Mouse (Mus musculus): Measurements from ENCODE around the gene Kcp. TPM values are rescaled to one million over a fixed set of nuclear protein-coding genes. Genes with fewer than 3 reads are reported as not detected.

Kcp gene
- polyA plus RNA-seq, 1 experiment from 2014 or later, result 25.8 TPM

- ATAC-seq (ENCODE audit: insufficient number of reproducible peaks, low FRiP score, low TSS enrichment, low read depth), result no peak
- H3K4me1 ChIP-seq, result peaks cover 6% of the 10 kb centered on the region
- no peak overlapping the region for H3K4me3 ChIP-seq
- H3K36me3 ChIP-seq, result no peaks in the 10 kb centered on the region
- H3K4me2 ChIP-seq, result no peak overlapping the region
- H3K27me3 ChIP-seq, result no peaks in the 10 kb centered on the region
- H3K27ac ChIP-seq, result no peak overlapping the region
- no peaks in the 10 kb centered on the region for H3K9me3 ChIP-seq
- H3K9ac ChIP-seq, result no peak overlapping the region
- WGBS, result 12% methylated on average over 5 of the region's 5 CpGs
These were observed 9.4 kb upstream of the Kcp start for GRCm38 (mm10) chr6:29517139-29517538.

- 1% methylated on average over 11 of the region's 11 CpGs for WGBS
- 0 out of 2 replicates have a peak overlapping the region, but pooled peaks have one; percentile 14 for H3K9ac ChIP-seq
- H3K4me2 ChIP-seq, result peak overlapping the region; percentile 37
- H3K4me3 ChIP-seq, result peak overlapping the region; percentile 19
- no peaks in the 10 kb centered on the region for H3K9me3 ChIP-seq
- H3K4me1 ChIP-seq, result peaks cover 15% of the 10 kb centered on the region
- peak overlapping the region; percentile 50; the same call in 1 of the 2 replicates for H3K27ac ChIP-seq
- no peaks in the 10 kb centered on the region for H3K36me3 ChIP-seq
- no peaks in the 10 kb centered on the region for H3K27me3 ChIP-seq
- ATAC-seq (ENCODE audit: insufficient number of reproducible peaks, low FRiP score, low TSS enrichment, low read depth), result peak; percentile 48; the same call in 1 of the 2 replicates
These were observed 5.5 kb upstream of the Kcp start for GRCm38 (mm10) chr6:29513284-29513683.

- Histone ChIP-seq H3K9ac (no peak overlapping the region), H3K4me2 (no peak overlapping the region), H3K27me3 (no peaks in the 10 kb centered on the region), H3K4me1 (peaks cover 40% of the 10 kb centered on the region), H3K4me3 (no peak overlapping the region), H3K9me3 (no peaks in the 10 kb centered on the region), H3K36me3 (no peaks in the 10 kb centered on the region), H3K27ac (peak overlapping the region; percentile 43; the same call in 1 of the 2 replicates)
- WGBS, result 24% methylated on average over 2 of the region's 2 CpGs
- peak; percentile 64; the same call in 1 of the 2 replicates for ATAC-seq (ENCODE audit: insufficient number of reproducible peaks, low FRiP score, low TSS enrichment, low read depth)
These were observed 1.3 kb upstream of the Kcp start for GRCm38 (mm10) chr6:29509086-29509485.

GRCm38 (mm10) chr6:29506834-29507233 lies 918 bp downstream of the Kcp start:
- no peak for ATAC-seq (ENCODE audit: insufficient number of reproducible peaks, low FRiP score, low TSS enrichment, low read depth)
- Histone ChIP-seq H3K27ac (no peak overlapping the region), H3K9me3 (no peaks in the 10 kb centered on the region), H3K4me2 (peak overlapping the region; percentile 73), H3K4me1 (peaks cover 34% of the 10 kb centered on the region), H3K4me3 (peak overlapping the region; percentile 55), H3K36me3 (peaks cover 4% of the 10 kb centered on the region; the same call in 1 of the 2 replicates), H3K9ac (peak overlapping the region; percentile 11; the same call in 1 of the 2 replicates), H3K27me3 (no peaks in the 10 kb centered on the region)
- WGBS, result 14% methylated on average over 8 of the region's 8 CpGs

- Histone ChIP-seq H3K9ac (no peak overlapping the region), H3K27ac (no peak overlapping the region), H3K4me1 (peaks cover 34% of the 10 kb centered on the region), H3K27me3 (no peaks in the 10 kb centered on the region), H3K9me3 (no peaks in the 10 kb centered on the region), H3K4me2 (no peak overlapping the region), H3K4me3 (no peak overlapping the region), H3K36me3 (peaks cover 4% of the 10 kb centered on the region; the same call in 1 of the 2 replicates)
- whole genome bisulfite sequencing, result 90% methylated on average over 5 of the region's 5 CpGs
- no peak for ATAC-seq (ENCODE audit: insufficient number of reproducible peaks, low FRiP score, low TSS enrichment, low read depth)
These were observed 2.3 kb downstream of the Kcp start for GRCm38 (mm10) chr6:29505493-29505892.

- no peaks in the 10 kb centered on the region for H3K9me3 ChIP-seq
- H3K4me1 ChIP-seq, result peaks cover 9% of the 10 kb centered on the region; the same call in 1 of the 2 replicates
- H3K4me2 ChIP-seq, result no peak overlapping the region
- no peak for ATAC-seq (ENCODE audit: insufficient number of reproducible peaks, low FRiP score, low TSS enrichment, low read depth)
- H3K4me3 ChIP-seq, result no peak overlapping the region
- no peak overlapping the region for H3K27ac ChIP-seq
- peaks cover 16% of the 10 kb centered on the region; the same call in 1 of the 2 replicates for H3K36me3 ChIP-seq
- no peak overlapping the region for H3K9ac ChIP-seq
- peaks cover 4% of the 10 kb centered on the region for H3K27me3 ChIP-seq
- WGBS, result 96% methylated on average over 1 of the region's 1 CpGs
These were observed 6.2 kb downstream of the Kcp start for GRCm38 (mm10) chr6:29501599-29501998.

GRCm38 (mm10) chr6:29500810-29501209 lies 6.9 kb downstream of the Kcp start:
- peaks cover 23% of the 10 kb centered on the region for H3K36me3 ChIP-seq
- peaks cover 10% of the 10 kb centered on the region for H3K27me3 ChIP-seq
- no peak overlapping the region for H3K4me3 ChIP-seq
- peaks cover 3% of the 10 kb centered on the region; the same call in 1 of the 2 replicates for H3K4me1 ChIP-seq
- no peak for ATAC-seq (ENCODE audit: insufficient number of reproducible peaks, low FRiP score, low TSS enrichment, low read depth)
- WGBS, result 90% methylated on average over 6 of the region's 6 CpGs
- no peaks in the 10 kb centered on the region for H3K9me3 ChIP-seq
- no peak overlapping the region for H3K9ac ChIP-seq
- H3K27ac ChIP-seq, result no peak overlapping the region
- no peak overlapping the region for H3K4me2 ChIP-seq

GRCm38 (mm10) chr6:29500177-29500576 lies 7.6 kb downstream of the Kcp start:
- H3K4me2 ChIP-seq, result no peak overlapping the region
- peaks cover 25% of the 10 kb centered on the region for H3K36me3 ChIP-seq
- H3K4me3 ChIP-seq, result no peak overlapping the region
- WGBS, result 92% methylated on average over 7 of the region's 7 CpGs
- H3K4me1 ChIP-seq, result no peaks in the 10 kb centered on the region
- H3K9me3 ChIP-seq, result no peaks in the 10 kb centered on the region
- peaks cover 13% of the 10 kb centered on the region for H3K27me3 ChIP-seq
- no peak for ATAC-seq (ENCODE audit: insufficient number of reproducible peaks, low FRiP score, low TSS enrichment, low read depth)
- no peak overlapping the region for H3K9ac ChIP-seq
- no peak overlapping the region for H3K27ac ChIP-seq

- H3K36me3 ChIP-seq, result peaks cover 25% of the 10 kb centered on the region
These were observed 10.0 kb downstream of the Kcp start for GRCm38 (mm10) chr6:29497791-29498190.

GRCm38 (mm10) chr6:29496270-29496669 lies 11.5 kb downstream of the Kcp start:
- WGBS, result 42% methylated on average over 25 of the region's 25 CpGs
- Histone ChIP-seq H3K27me3 (peaks cover 13% of the 10 kb centered on the region), H3K4me1 (no peaks in the 10 kb centered on the region), H3K36me3 (peaks cover 28% of the 10 kb centered on the region), H3K9ac (no peak overlapping the region), H3K27ac (no peak overlapping the region), H3K9me3 (no peaks in the 10 kb centered on the region), H3K4me3 (no peak overlapping the region), H3K4me2 (no peak overlapping the region)
- ATAC-seq (ENCODE audit: insufficient number of reproducible peaks, low FRiP score, low TSS enrichment, low read depth), result no peak

More at GRCm38 (mm10) chr6:29497791-29498190, 10.0 kb downstream of the Kcp start:
- Histone ChIP-seq H3K9ac (no peak overlapping the region), H3K4me1 (no peaks in the 10 kb centered on the region), H3K27ac (no peak overlapping the region), H3K4me2 (no peak overlapping the region), H3K9me3 (no peaks in the 10 kb centered on the region), H3K4me3 (no peak overlapping the region), H3K27me3 (peaks cover 13% of the 10 kb centered on the region)
- WGBS, result 61% methylated on average over 2 of the region's 2 CpGs
- ATAC-seq (ENCODE audit: insufficient number of reproducible peaks, low FRiP score, low TSS enrichment, low read depth), result no peak

- no peak overlapping the region for H3K4me2 ChIP-seq
- H3K27ac ChIP-seq, result no peak overlapping the region
- H3K9me3 ChIP-seq, result no peaks in the 10 kb centered on the region
- H3K36me3 ChIP-seq, result peaks cover 27% of the 10 kb centered on the region
- no peak overlapping the region for H3K4me3 ChIP-seq
- peaks cover 13% of the 10 kb centered on the region for H3K27me3 ChIP-seq
- no peaks in the 10 kb centered on the region for H3K4me1 ChIP-seq
- H3K9ac ChIP-seq, result no peak overlapping the region
- no peak for ATAC-seq (ENCODE audit: insufficient number of reproducible peaks, low FRiP score, low TSS enrichment, low read depth)
- WGBS, result 79% methylated on average over 4 of the region's 4 CpGs
These were observed 13.7 kb downstream of the Kcp start for GRCm38 (mm10) chr6:29494101-29494500.

GRCm38 (mm10) chr6:29485951-29486350 lies 21.8 kb downstream of the Kcp start:
- H3K27me3 ChIP-seq, result 0 out of 2 replicates have a peak, but pooled peaks cover 5% of the 10 kb centered on the region
- peaks cover 11% of the 10 kb centered on the region; the same call in 1 of the 2 replicates for H3K4me1 ChIP-seq
- 46% methylated on average over 2 of the region's 2 CpGs for WGBS
- H3K9ac ChIP-seq, result no peak overlapping the region
- no peak overlapping the region for H3K27ac ChIP-seq
- ATAC-seq (ENCODE audit: insufficient number of reproducible peaks, low FRiP score, low TSS enrichment, low read depth), result no peak
- H3K4me2 ChIP-seq, result no peak overlapping the region
- no peak overlapping the region for H3K4me3 ChIP-seq
- peaks cover 22% of the 10 kb centered on the region for H3K36me3 ChIP-seq
- H3K9me3 ChIP-seq, result no peaks in the 10 kb centered on the region
